Mouse (Mus musculus): ENCODE data around the gene Map3k4.

Map3k4 gene

GRCm38 (mm10) chr17:12271805-12272204, 46.8 kb downstream of the Map3k4 start:
- DNase-seq (ENCODE audit: low read depth, low spot score) = no peak

GRCm38 (mm10) chr17:12268538-12268937, 50.1 kb downstream of the Map3k4 start:
- DNase-seq (ENCODE audit: low read depth, low spot score) = no peak

GRCm38 (mm10) chr17:12268091-12268490, 50.5 kb downstream of the Map3k4 start:
- no peak for DNase-seq (ENCODE audit: low read depth, low spot score)

- peak; percentile 21 for DNase-seq (ENCODE audit: low read depth, low spot score)
Observed at GRCm38 (mm10) chr17:12265969-12266925, 52.3 kb downstream of the Map3k4 start.

- no peak for DNase-seq (ENCODE audit: low read depth, low spot score)
Observed at GRCm38 (mm10) chr17:12264293-12264692, 54.3 kb downstream of the Map3k4 start.

- DNase-seq (ENCODE audit: low read depth, low spot score) = no peak
Observed at GRCm38 (mm10) chr17:12263787-12264186, 54.8 kb downstream of the Map3k4 start.

- no peak for DNase-seq (ENCODE audit: low read depth, low spot score)
Observed at GRCm38 (mm10) chr17:12262851-12263250, 55.7 kb downstream of the Map3k4 start.

- no peak for DNase-seq (ENCODE audit: low read depth, low spot score)
Observed at GRCm38 (mm10) chr17:12261887-12262286, 56.7 kb downstream of the Map3k4 start.

- no peak for DNase-seq (ENCODE audit: low read depth, low spot score)
Observed at GRCm38 (mm10) chr17:12261376-12261775, 57.2 kb downstream of the Map3k4 start.

- no peak for DNase-seq (ENCODE audit: low read depth, low spot score)
Observed at GRCm38 (mm10) chr17:12259957-12260356, 58.6 kb downstream of the Map3k4 start.

GRCm38 (mm10) chr17:12258517-12258916, 60.1 kb downstream of the Map3k4 start:
- no peak for DNase-seq (ENCODE audit: low read depth, low spot score)

GRCm38 (mm10) chr17:12256142-12256541, 62.5 kb downstream of the Map3k4 start:
- DNase-seq (ENCODE audit: low read depth, low spot score) = no peak

- no peak for DNase-seq (ENCODE audit: low read depth, low spot score)
Observed at GRCm38 (mm10) chr17:12250581-12250980, 68.0 kb downstream of the Map3k4 start.

- DNase-seq (ENCODE audit: low read depth, low spot score) = no peak
Observed at GRCm38 (mm10) chr17:12249783-12250504, 68.7 kb downstream of the Map3k4 start.

- no peak for DNase-seq (ENCODE audit: low read depth, low spot score)
Observed at GRCm38 (mm10) chr17:12240701-12241100, 77.9 kb downstream of the Map3k4 start.

GRCm38 (mm10) chr17:12232724-12233123, 85.9 kb downstream of the Map3k4 start:
- DNase-seq (ENCODE audit: low read depth, low spot score) = no peak

GRCm38 (mm10) chr17:12231087-12231486, 87.5 kb downstream of the Map3k4 start:
- no peak for DNase-seq (ENCODE audit: low read depth, low spot score)

- DNase-seq (ENCODE audit: low read depth, low spot score) = no peak
Observed at GRCm38 (mm10) chr17:12230167-12230566, 88.4 kb downstream of the Map3k4 start.

GRCm38 (mm10) chr17:12229756-12230155, 88.8 kb downstream of the Map3k4 start:
- no peak for DNase-seq (ENCODE audit: low read depth, low spot score)

GRCm38 (mm10) chr17:12228471-12228870, 90.1 kb downstream of the Map3k4 start:
- no peak for DNase-seq (ENCODE audit: low read depth, low spot score)

GRCm38 (mm10) chr17:12228001-12228400, 90.6 kb downstream of the Map3k4 start:
- DNase-seq (ENCODE audit: low read depth, low spot score) = no peak

GRCm38 (mm10) chr17:12226551-12226950, 92.0 kb downstream of the Map3k4 start:
- DNase-seq (ENCODE audit: low read depth, low spot score) = peak; percentile 14

GRCm38 (mm10) chr17:12225227-12225626, 93.4 kb downstream of the Map3k4 start:
- no peak for DNase-seq (ENCODE audit: low read depth, low spot score)
